Mouse (Mus musculus) bone marrow, adult 2 months (tissue): ENCODE data around the gene Vcp.

Source experiments
- CTCF ChIP-seq: fragments of 200-500 bp; IDR thresholded peaks from 2 replicates; pipeline ENCODE4 v1.5.1; 2011; ENCODE audit warnings: low read length, control low read depth; ENCODE audit not compliant: control insufficient read depth, insufficient read depth
- POLR2A ChIP-seq: fragments of 200-500 bp; IDR thresholded peaks from 2 replicates; pipeline ENCODE4 v1.6.1; 2011; ENCODE audit warnings: low read depth, mild to moderate bottlenecking, control low read depth, low read length, borderline replicate concordance; ENCODE audit not compliant: control insufficient read depth

GRCm38 (mm10) chr4:43039609-43040008 is 39.3 kb upstream of the Vcp start:
- TF ChIP-seq CTCF: no peak
- no peak for TF ChIP-seq POLR2A
